Mouse (Mus musculus) stomach, postnatal 0 days (tissue): ENCODE measurements around the gene Uvrag. TPM values are rescaled to one million over a fixed set of nuclear protein-coding genes. Genes with fewer than 3 reads are reported as not detected.
"Not testable (repeated sequence)": the region's sequence is repeated elsewhere in the genome, so short reads cannot be mapped to it uniquely, and the experiment has no call there.

Experiments
- ATAC-seq: fragments of 200-750 bp; cut with Nextera tagmentation; 2 replicates; pipeline ENCODE4 v1.8.0; 2017; ENCODE audit not compliant: low FRiP score, low TSS enrichment
- DNase-seq: peaks from one replicate; pipeline ENCODE4 v3.0.0-alpha.2; 2016; ENCODE audit warnings: low spot score
- H3K27ac ChIP-seq: fragments of 300-500 bp; sonication (generic); replicated peaks from 2 replicates; pipeline ENCODE4 v1.5.1; 2014; ENCODE audit warnings: mild to moderate bottlenecking, control low read depth
- H3K27me3 ChIP-seq: fragments of 300-500 bp; sonication (generic); 2 replicates; pipeline ENCODE4 v1.6.1; 2014; ENCODE audit warnings: low read length; ENCODE audit not compliant: control insufficient read depth, insufficient read depth
- H3K36me3 ChIP-seq: fragments of 300-500 bp; sonication (generic); 2 replicates; pipeline ENCODE4 v1.6.1; 2014; ENCODE audit warnings: low read length, mixed read lengths; ENCODE audit not compliant: control insufficient read depth, insufficient read depth
- H3K4me1 ChIP-seq: fragments of 300-500 bp; sonication (generic); replicated peaks from 2 replicates; pipeline ENCODE4 v1.6.1; 2014; ENCODE audit warnings: antibody characterized with exemption; ENCODE audit not compliant: control insufficient read depth, insufficient read depth
- H3K4me2 ChIP-seq: fragments of 300-500 bp; sonication (generic); replicated peaks from 2 replicates; pipeline ENCODE4 v1.6.1; 2014; ENCODE audit warnings: low read depth, mild to moderate bottlenecking, control low read depth, moderate library complexity
- H3K4me3 ChIP-seq: fragments of 300-500 bp; sonication (generic); 2 replicates; pipeline ENCODE4 v1.5.1; 2014; ENCODE audit warnings: low read depth, low read length, control low read depth
- H3K9ac ChIP-seq: fragments of 300-500 bp; sonication (generic); 2 replicates; pipeline ENCODE4 v1.6.1; 2014; ENCODE audit warnings: mild to moderate bottlenecking, low read length, control low read depth, mixed read lengths
- H3K9me3 ChIP-seq: fragments of 300-500 bp; sonication (generic); 2 replicates; pipeline ENCODE4 v1.6.1; 2016; ENCODE audit warnings: low read length; ENCODE audit not compliant: control insufficient read depth
- CTCF ChIP-seq: IDR thresholded peaks from 2 replicates; pipeline ENCODE4 v1.5.1; 2016; ENCODE audit warnings: antibody characterized with exemption, low read depth, mild to moderate bottlenecking, moderate library complexity
- EP300 ChIP-seq: optimal IDR thresholded peaks from 2 replicates; pipeline ENCODE3; 2016; ENCODE audit warnings: antibody characterized with exemption
- WGBS: fragments of 180-500 bp; shearing (Covaris S2); extraction: QIAGEN DNeasy Blood & Tissue Kit; methylation state at CpG from one replicate; pipeline ENCODE4 v1.1.7; 2014; 5-methylcytosine and 5-hydroxymethylcytosine counted together
- polyA plus RNA-seq: library from polyadenylated mRNA; unstranded; fragments of >200 nt; fragmentation: Nextera tagmentation; extraction: Ambion mirVana; gene quantifications from 2 replicates; pipeline ENCODE4 v1.2.1, GENCODE M21; 2015

Uvrag gene
- polyA plus RNA-seq, 1 experiment from 2014 or later, result 9.8 TPM

GRCm38 (mm10) chr7:98967672-98968071, 173.3 kb downstream of the Uvrag start:
- TF ChIP-seq EP300 (no peak), CTCF (no peak)
- no peak for DNase-seq

GRCm38 (mm10) chr7:98963581-98963980, 177.4 kb downstream of the Uvrag start:
- not testable (repeated sequence) for ATAC-seq, DNase-seq, H3K4me3 ChIP-seq, H3K4me1 ChIP-seq, H3K27ac ChIP-seq, H3K9ac ChIP-seq, H3K36me3 ChIP-seq, H3K27me3 ChIP-seq, H3K4me2 ChIP-seq, H3K9me3 ChIP-seq
- 85% methylated on average over 13 of the region's 13 CpGs for WGBS

More at GRCm38 (mm10) chr7:98967672-98968071, 173.3 kb downstream of the Uvrag start:
- H3K27me3 ChIP-seq, result no peaks in the 10 kb centered on the region
- no peak for ATAC-seq
- no peak overlapping the region for H3K4me3 ChIP-seq
- H3K9ac ChIP-seq, result no peak overlapping the region
- no peak overlapping the region for H3K4me2 ChIP-seq
- no peaks in the 10 kb centered on the region for H3K4me1 ChIP-seq
- H3K27ac ChIP-seq, result no peak overlapping the region
- H3K36me3 ChIP-seq, result no peaks in the 10 kb centered on the region
- no peaks in the 10 kb centered on the region for H3K9me3 ChIP-seq
- 63% methylated on average over 7 of the region's 7 CpGs for WGBS

- Histone ChIP-seq H3K36me3 (no peaks in the 10 kb centered on the region), H3K4me3 (no peak overlapping the region), H3K27ac (no peak overlapping the region), H3K9ac (no peak overlapping the region), H3K27me3 (no peaks in the 10 kb centered on the region), H3K9me3 (no peaks in the 10 kb centered on the region), H3K4me1 (no peaks in the 10 kb centered on the region), H3K4me2 (no peak overlapping the region)
- TF ChIP-seq CTCF (peak; percentile 88), EP300 (no peak)
- 38% methylated on average over 13 of the region's 13 CpGs for WGBS
- peak; percentile 68 for DNase-seq
- ATAC-seq, result peak; percentile 89
These were observed 178.2 kb downstream of the Uvrag start for GRCm38 (mm10) chr7:98962547-98963311.

GRCm38 (mm10) chr7:98962074-98962473, 178.9 kb downstream of the Uvrag start:
- Histone ChIP-seq H3K27ac (no peak overlapping the region), H3K4me2 (no peak overlapping the region), H3K4me1 (no peaks in the 10 kb centered on the region), H3K9ac (no peak overlapping the region), H3K27me3 (no peaks in the 10 kb centered on the region), H3K36me3 (no peaks in the 10 kb centered on the region), H3K9me3 (no peaks in the 10 kb centered on the region), H3K4me3 (no peak overlapping the region)
- peak; percentile 39; the same call in 1 of the 2 replicates for ATAC-seq
- no peak for TF ChIP-seq EP300
- no peak for TF ChIP-seq CTCF
- 70% methylated on average over 11 of the region's 11 CpGs for WGBS
- DNase-seq, result no peak

- Histone ChIP-seq H3K9me3 (no peaks in the 10 kb centered on the region), H3K36me3 (no peaks in the 10 kb centered on the region), H3K4me3 (no peak overlapping the region), H3K27me3 (no peaks in the 10 kb centered on the region), H3K4me1 (no peaks in the 10 kb centered on the region), H3K9ac (no peak overlapping the region), H3K4me2 (no peak overlapping the region), H3K27ac (no peak overlapping the region)
- TF ChIP-seq CTCF (no peak), EP300 (no peak)
- WGBS, result 79% methylated on average over 8 of the region's 8 CpGs
- no peak for DNase-seq
- no peak for ATAC-seq
These were observed 180.7 kb downstream of the Uvrag start for GRCm38 (mm10) chr7:98960274-98960673.

GRCm38 (mm10) chr7:98959246-98959645, 181.7 kb downstream of the Uvrag start:
- H3K9ac ChIP-seq, result no peak overlapping the region
- no peak for TF ChIP-seq EP300
- no peak for TF ChIP-seq CTCF

More at GRCm38 (mm10) chr7:98959246-98959645, 181.7 kb downstream of the Uvrag start:
- H3K27me3 ChIP-seq, result no peaks in the 10 kb centered on the region
- DNase-seq (no peak), ATAC-seq (no peak)
- no peak overlapping the region for H3K4me3 ChIP-seq
- H3K4me1 ChIP-seq, result no peaks in the 10 kb centered on the region
- no peak overlapping the region for H3K27ac ChIP-seq
- 88% methylated on average over 5 of the region's 5 CpGs for WGBS
- no peaks in the 10 kb centered on the region for H3K9me3 ChIP-seq
- no peak overlapping the region for H3K4me2 ChIP-seq
- no peaks in the 10 kb centered on the region for H3K36me3 ChIP-seq
